Mouse (Mus musculus) ES-Bruce4 (cell line): ENCODE measurements around the gene 1700037H04Rik.

Source experiments
- CTCF ChIP-seq: IDR thresholded peaks from one replicate; pipeline ENCODE4 v1.8.1; 2011; ENCODE audit warnings: low read depth, low read length
- EP300 ChIP-seq: IDR thresholded peaks from 2 replicates; pipeline ENCODE4 v1.6.1; 2011; ENCODE audit warnings: low read depth, low read length; ENCODE audit not compliant: insufficient read depth
- POLR2A ChIP-seq: IDR thresholded peaks from one replicate; pipeline ENCODE4 v1.8.1; 2011; ENCODE audit warnings: low read length; ENCODE audit not compliant: insufficient read depth

- TF ChIP-seq EP300 (no peak), POLR2A (no peak), CTCF (no peak)
These were observed 11.3 kb downstream of the 1700037H04Rik start for GRCm38 (mm10) chr2:131148353-131149253.
